Mouse (Mus musculus): Measurements from ENCODE around the gene Gm49369. TPM values are rescaled to one million over a fixed set of nuclear protein-coding genes. Genes with fewer than 3 reads are reported as not detected.

The Gm49369 gene
- polyA plus RNA-seq, 1 experiment from 2014 or later: 0.78 TPM

GRCm38 (mm10) chr7:142394261-142395190, 12.1 kb upstream of the Gm49369 start:
- no peaks in the 10 kb centered on the region for H3K9me3 ChIP-seq (replicated peaks)
- no peaks in the 10 kb centered on the region for H3K27me3 ChIP-seq
- H3K4me1 ChIP-seq (replicated peaks): peaks cover 88% of the 10 kb centered on the region
- WGBS (ENCODE audit: insufficient replicate concordance): 39% methylated on average over 6 of the region's 6 CpGs
- no peak overlapping the region for H3K9ac ChIP-seq
- no peak overlapping the region for H3K4me2 ChIP-seq
- H3K4me3 ChIP-seq (replicated peaks): no peak overlapping the region
- H3K36me3 ChIP-seq (replicated peaks): no peaks in the 10 kb centered on the region
- ATAC-seq (ENCODE audit: insufficient read depth): no peak
- H3K27ac ChIP-seq (replicated peaks): peak overlapping the region; percentile 84

DNA sequence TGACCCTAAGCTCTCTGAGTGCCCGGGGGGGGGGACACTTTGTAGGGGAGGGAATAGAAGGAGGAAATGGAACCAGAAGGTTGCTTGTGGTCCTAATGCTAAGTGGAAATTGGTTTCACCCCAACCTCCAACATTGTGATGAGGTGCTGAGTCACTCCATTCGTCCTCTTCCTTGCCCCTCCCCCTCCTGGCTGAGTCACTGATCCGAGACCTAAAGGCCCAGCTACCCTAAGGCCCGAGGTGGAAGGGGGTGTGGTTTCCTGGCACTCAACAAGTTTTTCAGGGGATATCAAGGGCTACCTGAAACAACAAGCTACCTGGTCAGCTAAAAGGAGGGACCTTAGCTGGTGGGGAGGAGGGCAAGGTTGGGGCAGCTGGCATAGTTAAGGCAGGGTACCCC, 10.7 kb upstream of the Gm49369 start:
- H3K4me2 ChIP-seq: peak overlapping the region; percentile 48
- H3K9me3 ChIP-seq (replicated peaks): no peaks in the 10 kb centered on the region
- H3K27ac ChIP-seq (replicated peaks): peak overlapping the region; percentile 84
- peak; percentile 82 for ATAC-seq (ENCODE audit: insufficient read depth)
- H3K4me1 ChIP-seq (replicated peaks): peaks cover 86% of the 10 kb centered on the region
- WGBS (ENCODE audit: insufficient replicate concordance): 12% methylated on average over 4 of the region's 4 CpGs
- H3K4me3 ChIP-seq (replicated peaks): no peak overlapping the region
- 0 out of 2 replicates have a peak overlapping the region, but pooled peaks have one; percentile 26 for H3K9ac ChIP-seq
- no peaks in the 10 kb centered on the region for H3K27me3 ChIP-seq
- H3K36me3 ChIP-seq (replicated peaks): no peaks in the 10 kb centered on the region

GRCm38 (mm10) chr7:142391609-142392008, 9.1 kb upstream of the Gm49369 start:
- no peak overlapping the region for H3K9ac ChIP-seq
- H3K4me1 ChIP-seq (replicated peaks): peaks cover 81% of the 10 kb centered on the region
- no peaks in the 10 kb centered on the region for H3K27me3 ChIP-seq
- H3K4me2 ChIP-seq: no peak overlapping the region
- ATAC-seq (ENCODE audit: insufficient read depth): no peak
- no peak overlapping the region for H3K4me3 ChIP-seq (replicated peaks)
- peak overlapping the region; percentile 84 for H3K27ac ChIP-seq (replicated peaks)
- WGBS (ENCODE audit: insufficient replicate concordance): 59% methylated on average over 4 of the region's 4 CpGs
- no peaks in the 10 kb centered on the region for H3K9me3 ChIP-seq (replicated peaks)
- no peaks in the 10 kb centered on the region for H3K36me3 ChIP-seq (replicated peaks)

GRCm38 (mm10) chr7:142391108-142391507, 8.6 kb upstream of the Gm49369 start:
- H3K27me3 ChIP-seq: no peaks in the 10 kb centered on the region
- WGBS (ENCODE audit: insufficient replicate concordance): 48% methylated on average over 3 of the region's 3 CpGs
- no peaks in the 10 kb centered on the region for H3K9me3 ChIP-seq (replicated peaks)
- H3K4me2 ChIP-seq: no peak overlapping the region
- peak overlapping the region; percentile 66 for H3K27ac ChIP-seq (replicated peaks)
- ATAC-seq (ENCODE audit: insufficient read depth): no peak
- peaks cover 81% of the 10 kb centered on the region for H3K4me1 ChIP-seq (replicated peaks)
- H3K4me3 ChIP-seq (replicated peaks): no peak overlapping the region
- no peak overlapping the region for H3K9ac ChIP-seq
- H3K36me3 ChIP-seq (replicated peaks): no peaks in the 10 kb centered on the region

DNA sequence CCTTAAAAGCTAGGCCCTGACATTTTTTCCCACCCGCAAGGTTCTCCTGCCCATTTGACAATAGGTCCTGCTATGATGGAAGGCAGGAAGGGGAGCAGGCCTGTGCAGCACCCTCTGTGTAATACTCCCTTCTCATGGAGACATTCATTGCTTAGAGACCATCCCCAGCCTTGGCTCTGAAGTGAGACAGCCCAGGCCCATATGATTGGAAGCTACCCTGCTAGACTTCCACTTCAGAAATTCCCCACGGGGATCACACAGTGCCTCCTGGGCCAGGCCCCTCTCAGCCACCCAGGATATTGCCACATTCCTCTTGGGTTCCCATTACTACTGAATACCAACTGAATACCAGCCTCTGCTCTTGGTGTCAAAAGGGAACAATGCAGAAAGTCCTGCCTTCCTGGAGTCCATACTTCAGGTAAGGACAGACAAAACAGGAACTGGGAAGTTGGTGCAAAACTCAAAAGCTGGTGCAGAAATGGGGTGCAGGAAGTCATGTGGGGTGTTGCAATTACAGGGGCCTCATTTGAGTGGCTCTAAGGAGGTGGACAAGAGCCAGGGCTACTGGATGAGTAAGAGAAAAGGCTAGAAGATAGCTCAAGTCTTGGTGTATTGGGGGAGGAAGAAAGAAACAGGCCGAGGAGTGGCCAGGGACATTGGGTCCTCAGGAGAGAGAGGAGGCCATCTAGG, 7.6 kb upstream of the Gm49369 start:
- 66% methylated on average over 3 of the region's 3 CpGs for WGBS (ENCODE audit: insufficient replicate concordance)
- Histone ChIP-seq H3K9ac (no peak overlapping the region), H3K27me3 (no peaks in the 10 kb centered on the region), H3K4me1 (replicated peaks) (peaks cover 81% of the 10 kb centered on the region), H3K4me3 (replicated peaks) (no peak overlapping the region), H3K27ac (replicated peaks) (peak overlapping the region; percentile 95), H3K9me3 (replicated peaks) (no peaks in the 10 kb centered on the region), H3K4me2 (no peak overlapping the region), H3K36me3 (replicated peaks) (peaks cover 7% of the 10 kb centered on the region)
- ATAC-seq (ENCODE audit: insufficient read depth): no peak

GRCm38 (mm10) chr7:142388740-142389139, 6.3 kb upstream of the Gm49369 start:
- H3K27me3 ChIP-seq: no peaks in the 10 kb centered on the region
- 87% methylated on average over 2 of the region's 2 CpGs for WGBS (ENCODE audit: insufficient replicate concordance)
- H3K27ac ChIP-seq (replicated peaks): peak overlapping the region; percentile 95
- peaks cover 21% of the 10 kb centered on the region for H3K36me3 ChIP-seq (replicated peaks)
- no peak overlapping the region for H3K4me3 ChIP-seq (replicated peaks)
- H3K9ac ChIP-seq: no peak overlapping the region
- H3K4me2 ChIP-seq: no peak overlapping the region
- no peak for ATAC-seq (ENCODE audit: insufficient read depth)
- peaks cover 81% of the 10 kb centered on the region for H3K4me1 ChIP-seq (replicated peaks)
- H3K9me3 ChIP-seq (replicated peaks): no peaks in the 10 kb centered on the region

GRCm38 (mm10) chr7:142388198-142388597, 5.7 kb upstream of the Gm49369 start:
- Histone ChIP-seq H3K36me3 (replicated peaks) (peaks cover 26% of the 10 kb centered on the region), H3K9ac (peak overlapping the region; percentile 96; the same call in 1 of the 2 replicates), H3K27ac (replicated peaks) (peak overlapping the region; percentile 95), H3K9me3 (replicated peaks) (no peaks in the 10 kb centered on the region), H3K27me3 (no peaks in the 10 kb centered on the region), H3K4me3 (replicated peaks) (peak overlapping the region; percentile 88), H3K4me1 (replicated peaks) (peaks cover 81% of the 10 kb centered on the region), H3K4me2 (peak overlapping the region; percentile 92)
- ATAC-seq (ENCODE audit: insufficient read depth): no peak
- WGBS (ENCODE audit: insufficient replicate concordance): 78% methylated on average over 1 of the region's 1 CpGs

- Histone ChIP-seq H3K4me1 (replicated peaks) (peaks cover 80% of the 10 kb centered on the region), H3K9me3 (replicated peaks) (no peaks in the 10 kb centered on the region), H3K4me3 (replicated peaks) (peak within 1 kb of the TSS; percentile 88), H3K9ac (peak within 1 kb of the TSS; percentile 96), H3K36me3 (replicated peaks) (peaks cover 32% of the 10 kb centered on the region), H3K27ac (replicated peaks) (peak within 1 kb of the TSS; percentile 95), H3K27me3 (no peaks in the 10 kb centered on the region), H3K4me2 (peak within 1 kb of the TSS; percentile 92)
- ATAC-seq (ENCODE audit: insufficient read depth): peak; percentile 87
- under 1% methylated on average over 55 of the region's 55 CpGs for WGBS (ENCODE audit: insufficient replicate concordance)
Observed at GRCm38 (mm10) chr7:142387419-142388148, 5.1 kb upstream of the Gm49369 start, which contains the start of gene Ctsd. TSS of gene Ctsd (minus strand) at chr7:142388038.

DNA sequence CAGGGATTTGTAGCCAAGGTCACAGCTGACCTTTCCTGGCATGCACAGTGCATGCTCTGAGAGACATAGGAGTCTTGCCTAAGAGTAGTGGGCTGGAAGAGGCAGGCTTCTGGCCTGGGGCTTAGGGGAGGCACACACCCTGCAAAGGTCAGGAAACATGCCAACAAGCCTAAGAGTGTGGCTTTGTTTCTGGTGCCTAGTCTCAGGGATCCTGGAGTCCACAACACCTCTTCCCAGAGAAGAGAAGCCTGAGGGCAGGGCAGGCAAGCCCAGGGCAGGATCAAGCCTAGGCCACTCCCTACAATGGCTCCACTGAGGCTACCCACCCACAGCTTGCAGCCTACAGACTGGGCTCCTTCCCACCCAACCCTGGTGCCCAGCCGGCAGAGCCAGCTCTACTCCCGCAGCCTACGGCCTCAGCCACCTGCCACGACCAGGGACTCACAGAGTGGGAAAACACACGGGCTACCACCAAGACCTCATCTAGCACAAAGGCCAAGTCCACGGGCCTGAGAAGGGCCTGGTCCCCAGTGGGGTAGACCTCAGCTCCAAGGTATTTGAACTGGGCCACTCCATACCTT, 4.2 kb upstream of the Gm49369 start:
- 34% methylated on average over 6 of the region's 6 CpGs for WGBS (ENCODE audit: insufficient replicate concordance)
- peaks cover 80% of the 10 kb centered on the region for H3K4me1 ChIP-seq (replicated peaks)
- no peaks in the 10 kb centered on the region for H3K27me3 ChIP-seq
- peak overlapping the region; percentile 92 for H3K4me2 ChIP-seq
- H3K9me3 ChIP-seq (replicated peaks): no peaks in the 10 kb centered on the region
- H3K27ac ChIP-seq (replicated peaks): peak overlapping the region; percentile 95
- H3K36me3 ChIP-seq (replicated peaks): peaks cover 41% of the 10 kb centered on the region
- peak overlapping the region; percentile 88 for H3K4me3 ChIP-seq (replicated peaks)
- peak; percentile 61 for ATAC-seq (ENCODE audit: insufficient read depth)
- H3K9ac ChIP-seq: peak overlapping the region; percentile 96

- Histone ChIP-seq H3K9me3 (replicated peaks) (no peaks in the 10 kb centered on the region), H3K4me3 (replicated peaks) (peak overlapping the region; percentile 88), H3K4me2 (peak overlapping the region; percentile 92), H3K27ac (replicated peaks) (peak overlapping the region; percentile 95), H3K9ac (peak overlapping the region; percentile 96), H3K4me1 (replicated peaks) (peaks cover 80% of the 10 kb centered on the region), H3K36me3 (replicated peaks) (peaks cover 49% of the 10 kb centered on the region), H3K27me3 (no peaks in the 10 kb centered on the region)
- ATAC-seq (ENCODE audit: insufficient read depth): no peak
- 70% methylated on average over 3 of the region's 3 CpGs for WGBS (ENCODE audit: insufficient replicate concordance)
Observed at GRCm38 (mm10) chr7:142385742-142386403, 3.4 kb upstream of the Gm49369 start.

Measured in liver, embryonic 15.5 days (tissue).